Mouse (Mus musculus) CH12.LX (cell line): ENCODE results near the gene Slc6a16. TPM values are rescaled to one million over a fixed set of nuclear protein-coding genes. Genes with fewer than 3 reads are reported as not detected.

ENCODE experiments used
- DNase-seq: peaks from one replicate; pipeline ENCODE4 v3.0.0-alpha.2; 2013; ENCODE audit errors: extremely low read depth
- H3K27ac ChIP-seq: 2 replicates; pipeline ENCODE4 v1.5.1; 2012; ENCODE audit warnings: low read depth, mild to moderate bottlenecking, control low read depth, moderate library complexity; ENCODE audit not compliant: insufficient read depth
- H3K27me3 ChIP-seq: replicated peaks from 2 replicates; pipeline ENCODE3; 2012; ENCODE audit warnings: inconsistent platforms
- H3K36me3 ChIP-seq, 2 experiments: replicated peaks in 1 of 2; 2 replicates each; pipeline versions ENCODE3 to v1.6.1; 2012; ENCODE audit warnings: inconsistent platforms in 1 of 2, low read length in 1 of 2, mild to moderate bottlenecking in 1 of 2, mixed read lengths in 1 of 2, moderate library complexity in 1 of 2; ENCODE audit not compliant: control insufficient read depth in 1 of 2, insufficient read depth in 1 of 2
- H3K4me1 ChIP-seq, 2 experiments: 2 replicates each; pipeline ENCODE4 v1.6.1; 2012; ENCODE audit warnings: inconsistent platforms in 1 of 2, moderate library complexity in 1 of 2; ENCODE audit not compliant: insufficient read depth in 2 of 2, control insufficient read depth in 1 of 2
- H3K4me2 ChIP-seq: 2 replicates; pipeline ENCODE4 v1.6.1; 2012; ENCODE audit warnings: low read depth, mild to moderate bottlenecking, control low read depth; ENCODE audit not compliant: poor library complexity, insufficient read depth, severe bottlenecking
- H3K4me3 ChIP-seq, 3 experiments: fragments of 150-350 bp in 1 of 3; sonication (generic) in 1 of 3; replicated peaks in 1 of 3; 2 replicates each; pipeline versions ENCODE3 to v1.5.1; 2011 to 2012; ENCODE audit warnings: low read depth in 2 of 3, low read length in 2 of 3, mild to moderate bottlenecking in 2 of 3, moderate library complexity in 2 of 3, control low read depth in 1 of 3, improper control_type of control experiment in 1 of 3, inconsistent platforms in 1 of 3, mixed read lengths in 1 of 3; ENCODE audit not compliant: poor library complexity in 1 of 3
- H3K79me2 ChIP-seq: replicated peaks from 2 replicates; pipeline ENCODE4 v1.6.1; 2012; ENCODE audit warnings: mild to moderate bottlenecking, moderate library complexity; ENCODE audit not compliant: control insufficient read depth, poor library complexity, insufficient read depth, severe bottlenecking; ENCODE audit errors: extremely low read depth
- H3K9ac ChIP-seq: 2 replicates; pipeline ENCODE4 v1.6.1; 2012; ENCODE audit warnings: low read depth, mild to moderate bottlenecking, control low read depth, moderate library complexity; ENCODE audit not compliant: insufficient read depth
- H3K9me3 ChIP-seq: replicated peaks from 2 replicates; pipeline ENCODE3; 2012; ENCODE audit warnings: low read length, inconsistent platforms, mixed read lengths
- BHLHE40 ChIP-seq: IDR thresholded peaks from 2 replicates; pipeline ENCODE4 v1.6.1; 2011; ENCODE audit warnings: mild to moderate bottlenecking, low read depth, low read length, improper control_type of control experiment
- CHD1 ChIP-seq: IDR thresholded peaks from 2 replicates; pipeline ENCODE4 v1.6.1; 2012; ENCODE audit warnings: low read depth, low read length, improper control_type of control experiment, inconsistent platforms
- CHD2 ChIP-seq: IDR thresholded peaks from 2 replicates; pipeline ENCODE4 v1.6.1; 2011; ENCODE audit warnings: low read length, improper control_type of control experiment
- CTCF ChIP-seq, 2 experiments: IDR thresholded peaks in 1 of 2; conservative IDR thresholded peaks in 1 of 2; 2 replicates each; pipeline ENCODE4 v1.5.1; 2011 to 2012; ENCODE audit warnings: low read depth in 2 of 2, low read length in 2 of 2, improper control_type of control experiment in 1 of 2, inconsistent platforms in 1 of 2, mild to moderate bottlenecking in 1 of 2, moderate library complexity in 1 of 2
- E2F4 ChIP-seq: IDR thresholded peaks from 2 replicates; pipeline ENCODE4 v1.6.1; 2011; ENCODE audit warnings: low read depth, low read length, improper control_type of control experiment; ENCODE audit not compliant: insufficient replicate concordance
- EP300 ChIP-seq: IDR thresholded peaks from 2 replicates; pipeline ENCODE4 v1.6.1; 2011; ENCODE audit warnings: low read length, improper control_type of control experiment
- ETS1 ChIP-seq: conservative IDR thresholded peaks from 2 replicates; pipeline ENCODE4 v1.6.1; 2012; ENCODE audit warnings: low read depth, mild to moderate bottlenecking, inconsistent platforms, low read length, improper control_type of control experiment, moderate library complexity
- IRF4 ChIP-seq: IDR thresholded peaks from 2 replicates; pipeline ENCODE4 v1.6.1; 2014; ENCODE audit warnings: low read depth, mild to moderate bottlenecking, inconsistent platforms, low read length, improper control_type of control experiment
- JUN ChIP-seq: IDR thresholded peaks from 2 replicates; pipeline ENCODE4 v1.6.1; 2011; ENCODE audit warnings: low read depth, mild to moderate bottlenecking, low read length, improper control_type of control experiment, moderate library complexity; ENCODE audit not compliant: insufficient read depth
- JUND ChIP-seq: conservative IDR thresholded peaks from 2 replicates; pipeline ENCODE4 v1.6.1; 2011; ENCODE audit warnings: low read depth, low read length, improper control_type of control experiment
- KAT2A ChIP-seq: IDR thresholded peaks from 2 replicates; pipeline ENCODE4 v1.6.1; 2012; ENCODE audit warnings: low read length, improper control_type of control experiment, inconsistent platforms; ENCODE audit not compliant: insufficient replicate concordance
- MAX ChIP-seq: IDR thresholded peaks from 2 replicates; pipeline ENCODE4 v1.6.1; 2011; ENCODE audit warnings: low read length, improper control_type of control experiment
- MAZ ChIP-seq: IDR thresholded peaks from 2 replicates; pipeline ENCODE4 v1.6.1; 2012; ENCODE audit warnings: low read depth, mild to moderate bottlenecking, inconsistent platforms, low read length, improper control_type of control experiment, moderate library complexity
- MEF2A ChIP-seq: IDR thresholded peaks from 2 replicates; pipeline ENCODE4 v1.6.1; 2014; ENCODE audit warnings: low read depth, mild to moderate bottlenecking, inconsistent platforms, low read length, improper control_type of control experiment, borderline replicate concordance
- MXI1 ChIP-seq: IDR thresholded peaks from 2 replicates; pipeline ENCODE4 v1.6.1; 2011; ENCODE audit warnings: mild to moderate bottlenecking, low read depth, low read length, improper control_type of control experiment
- MYC ChIP-seq: IDR thresholded peaks from 2 replicates; pipeline ENCODE4 v1.6.1; 2011; ENCODE audit warnings: low read depth, mild to moderate bottlenecking, improper control_type of control experiment, low read length
- NELFE ChIP-seq: IDR thresholded peaks from 2 replicates; pipeline ENCODE4 v1.6.1; 2011; ENCODE audit warnings: low read depth, low read length, improper control_type of control experiment
- NRF1 ChIP-seq: IDR thresholded peaks from 2 replicates; pipeline ENCODE4 v1.6.1; 2014; ENCODE audit warnings: low read depth, mild to moderate bottlenecking, inconsistent platforms, low read length, improper control_type of control experiment, moderate library complexity
- PAX5 ChIP-seq: IDR thresholded peaks from 2 replicates; pipeline ENCODE4 v1.6.1; 2012; ENCODE audit warnings: low read length, inconsistent platforms, mixed read lengths
- POLR2A ChIP-seq: IDR thresholded peaks from 2 replicates; pipeline ENCODE4 v1.6.1; 2011; ENCODE audit warnings: low read depth, mild to moderate bottlenecking, improper control_type of control experiment, low read length
- POLR2AphosphoS2 ChIP-seq: IDR thresholded peaks from 2 replicates; pipeline ENCODE4 v1.6.1; 2011; ENCODE audit warnings: low read depth, low read length, improper control_type of control experiment
- RAD21 ChIP-seq: IDR thresholded peaks from 2 replicates; pipeline ENCODE4 v1.6.1; 2011; ENCODE audit warnings: low read depth, mild to moderate bottlenecking, low read length, improper control_type of control experiment, moderate library complexity
- SIN3A ChIP-seq: IDR thresholded peaks from 2 replicates; pipeline ENCODE4 v1.6.1; 2012; ENCODE audit warnings: low read length, improper control_type of control experiment, inconsistent platforms
- SMC3 ChIP-seq: IDR thresholded peaks from 2 replicates; pipeline ENCODE4 v1.6.1; 2011; ENCODE audit warnings: low read depth, low read length, improper control_type of control experiment
- TCF12 ChIP-seq: IDR thresholded peaks from 2 replicates; pipeline ENCODE4 v1.6.1; 2014; ENCODE audit warnings: low read depth, mild to moderate bottlenecking, inconsistent platforms, low read length, improper control_type of control experiment
- UBTF ChIP-seq: IDR thresholded peaks from 2 replicates; pipeline ENCODE4 v1.6.1; 2012; ENCODE audit warnings: low read depth, mild to moderate bottlenecking, inconsistent platforms, low read length, improper control_type of control experiment, moderate library complexity
- USF1 ChIP-seq: IDR thresholded peaks from 2 replicates; pipeline ENCODE4 v1.6.1; 2014; ENCODE audit warnings: low read depth, mild to moderate bottlenecking, inconsistent platforms, low read length, improper control_type of control experiment
- USF2 ChIP-seq: conservative IDR thresholded peaks from 2 replicates; pipeline ENCODE4 v1.6.1; 2011; ENCODE audit warnings: low read depth, low read length, improper control_type of control experiment
- ZC3H11A ChIP-seq: IDR thresholded peaks from 2 replicates; pipeline ENCODE4 v1.6.1; 2012; ENCODE audit warnings: low read depth, mild to moderate bottlenecking, inconsistent platforms, low read length, improper control_type of control experiment
- ZKSCAN1 ChIP-seq: IDR thresholded peaks from 2 replicates; pipeline ENCODE4 v1.6.1; 2012; ENCODE audit warnings: low read depth, inconsistent platforms, low read length, improper control_type of control experiment, borderline replicate concordance
- ZMIZ1 ChIP-seq: IDR thresholded peaks from 2 replicates; pipeline ENCODE4 v1.6.1; 2012; ENCODE audit warnings: low read depth, mild to moderate bottlenecking, inconsistent platforms, low read length, improper control_type of control experiment
- dilution Hi-C: fragments of 300-500 bp; cut with MboI; formaldehyde crosslinking; loops from 2 replicates; pipeline ENCODE4 v1.14.3; 2020; ENCODE audit warnings: low sequenced_read_pairs; ENCODE audit not compliant: extremely low pct_unique_long_range_greater_than_20kb, extremely low pct_ligation_motif_present
- in situ Hi-C: fragments of 300-500 bp; cut with MboI; formaldehyde crosslinking; loops from 3 replicates; pipeline ENCODE4 v1.14.3; 2019; ENCODE audit warnings: low sequenced_read_pairs, low pct_ligation_motif_present, low pct_unique_long_range_greater_than_20kb, mixed read lengths
- polyA plus RNA-seq: library from polyadenylated mRNA; unstranded; fragments of >175 nt; gene quantifications from 2 replicates; pipeline ENCODE4 v1.2.1, GENCODE M21; 2012; ENCODE audit warnings: low read depth; ENCODE audit not compliant: insufficient read length
- total RNA-seq, 2 experiments: library from RNA; depleted of rRNA; stranded (reverse); fragments of 300-350 nt in 1 of 2; fragments of >200 nt in 1 of 2; gene quantifications; 2 replicates each; pipeline ENCODE4 v1.2.3; 2012 to 2014

The Slc6a16 gene
- total and polyA plus RNA-seq, 3 experiments, result 0.08 to 0.37 (median 0.13) TPM

- peaks cover 4% of the 10 kb centered on the region for H3K27me3 ChIP-seq
- peaks cover 7 to 24% of the 10 kb centered on the region in 2 experiments for H3K36me3 ChIP-seq
- dilution Hi-C loops (no loop called here), in situ Hi-C loops (loop anchor here (10.0 kb wide), 2 partner anchors 95 to 135 kb away; partner anchors contain the start of genes Slc17a7 and Snrnp70)
- H3K4me3 ChIP-seq, result no peak overlapping the region
- no peak overlapping the region for H3K27ac ChIP-seq
- no peaks in the 10 kb centered on the region for H3K9me3 ChIP-seq
- no peaks in the 10 kb centered on the region for H3K79me2 ChIP-seq
- peak; percentile 42 to 94 for TF ChIP-seq CTCF (conservative IDR thresholded peaks at IDR 0.05 in 1 of 2, IDR thresholded peaks at IDR 0.05 in 1 of 2; ENCODE audit: low read depth in 2 of 2, low read length in 2 of 2)
- 0 out of 2 replicates have a peak, but pooled peaks have one; percentile 29 for TF ChIP-seq SIN3A
- 0 out of 2 replicates have a peak, but pooled peaks have one; percentile 41 for TF ChIP-seq MEF2A
- no peak; the same call in 1 of the 2 replicates for TF ChIP-seq IRF4
- TF ChIP-seq POLR2A, result no peak
- no peak for TF ChIP-seq BHLHE40
- peak; percentile 95 for TF ChIP-seq RAD21
- no peak for TF ChIP-seq MAZ
- TF ChIP-seq NELFE, result peak; percentile 27
- no peak for TF ChIP-seq MAX
- TF ChIP-seq UBTF, result no peak
- no peak for TF ChIP-seq EP300
- no peak for TF ChIP-seq TCF12
- TF ChIP-seq SMC3, result peak; percentile 87
- no peak for TF ChIP-seq USF2
- TF ChIP-seq ZC3H11A, result 0 out of 2 replicates have a peak, but pooled peaks have one; percentile 29
- no peak overlapping the region for H3K4me2 ChIP-seq
- peak; percentile 80 for DNase-seq
- no peak overlapping the region for H3K9ac ChIP-seq
- H3K4me1 ChIP-seq, result peaks cover 0 to 9% of the 10 kb centered on the region in 2 experiments; a peak in 1 of 4 replicates
These were observed 58.9 kb downstream of the Slc6a16 start for GRCm38 (mm10) chr7:45299752-45300151.

GRCm38 (mm10) chr7:45300270-45300669, 59.4 kb downstream of the Slc6a16 start:
- no peak overlapping the region for H3K4me2 ChIP-seq
- peak; percentile 33 for DNase-seq
- H3K9me3 ChIP-seq, result no peaks in the 10 kb centered on the region
- no peak overlapping the region for H3K4me3 ChIP-seq
- peaks cover 0 to 9% of the 10 kb centered on the region in 2 experiments; a peak in 1 of 4 replicates for H3K4me1 ChIP-seq
- H3K9ac ChIP-seq, result no peak overlapping the region
- no peak for TF ChIP-seq JUN
- no peak for TF ChIP-seq MAZ
- TF ChIP-seq NELFE, result no peak
- no peak for TF ChIP-seq MXI1
- no peak for TF ChIP-seq MAX
- peak; percentile 46 for TF ChIP-seq RAD21
- no peak for TF ChIP-seq TCF12
- 0 out of 2 replicates have a peak, but pooled peaks have one; percentile 50 for TF ChIP-seq MYC
- no peak for TF ChIP-seq POLR2AphosphoS2
- TF ChIP-seq USF1, result no peak
- TF ChIP-seq JUND, result no peak
- TF ChIP-seq MEF2A, result no peak
- TF ChIP-seq ZMIZ1, result no peak
- no peak for TF ChIP-seq CHD2
- TF ChIP-seq CHD1, result no peak
- TF ChIP-seq UBTF, result no peak
- TF ChIP-seq ZKSCAN1, result no peak
- no peak for TF ChIP-seq ETS1
- no peak for TF ChIP-seq NRF1
- peak; percentile 13 to 74; a peak in 3 of 4 replicates for TF ChIP-seq CTCF (conservative IDR thresholded peaks at IDR 0.05 in 1 of 2, IDR thresholded peaks at IDR 0.05 in 1 of 2; ENCODE audit: low read depth in 2 of 2, low read length in 2 of 2)
- no peak for TF ChIP-seq E2F4
- no peak for TF ChIP-seq KAT2A
- peak; percentile 59 for TF ChIP-seq SMC3
- TF ChIP-seq IRF4, result no peak
- TF ChIP-seq PAX5, result no peak
- H3K27me3 ChIP-seq, result peaks cover 4% of the 10 kb centered on the region
- dilution Hi-C loops (no loop called here), in situ Hi-C loops (loop anchor here (10.0 kb wide), 2 partner anchors 95 to 135 kb away; partner anchors contain the start of genes Slc17a7 and Snrnp70)
- no peak overlapping the region for H3K27ac ChIP-seq
- H3K79me2 ChIP-seq, result no peaks in the 10 kb centered on the region
- H3K36me3 ChIP-seq, result peaks cover 7 to 27% of the 10 kb centered on the region in 2 experiments
